Mouse (Mus musculus) spleen, postnatal 10 days (tissue): ENCODE data around the gene Tmtc4.

Source experiments
- DNase-seq, 2 experiments: peaks; one replicate each; pipeline ENCODE4 v3.0.0; 2021 to 2022; ENCODE audit warnings: low spot score in 2 of 2

Gene Tmtc4

DNA sequence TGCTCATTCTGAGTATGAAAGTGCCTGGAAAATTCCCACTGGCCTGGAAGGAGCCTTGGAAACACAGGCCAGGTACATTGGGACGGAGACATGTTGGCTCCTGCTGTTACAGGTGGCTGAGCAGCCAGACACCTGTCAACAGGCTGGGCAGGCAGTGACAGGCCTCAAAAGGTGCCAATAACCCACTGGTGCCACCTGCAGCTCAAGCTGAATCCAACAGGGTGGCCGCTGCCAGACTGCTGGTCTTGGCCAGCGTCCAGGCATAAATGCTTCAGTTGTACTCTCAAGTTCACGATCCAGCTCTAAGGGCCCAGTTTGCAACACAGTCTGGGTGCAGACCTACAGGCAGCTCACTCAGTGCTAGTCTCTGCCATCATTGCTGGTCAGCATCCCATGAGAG lies 81.0 kb downstream of the Tmtc4 start:
- peak in 1 of 2 experiments; percentile 17 for DNase-seq

DNA sequence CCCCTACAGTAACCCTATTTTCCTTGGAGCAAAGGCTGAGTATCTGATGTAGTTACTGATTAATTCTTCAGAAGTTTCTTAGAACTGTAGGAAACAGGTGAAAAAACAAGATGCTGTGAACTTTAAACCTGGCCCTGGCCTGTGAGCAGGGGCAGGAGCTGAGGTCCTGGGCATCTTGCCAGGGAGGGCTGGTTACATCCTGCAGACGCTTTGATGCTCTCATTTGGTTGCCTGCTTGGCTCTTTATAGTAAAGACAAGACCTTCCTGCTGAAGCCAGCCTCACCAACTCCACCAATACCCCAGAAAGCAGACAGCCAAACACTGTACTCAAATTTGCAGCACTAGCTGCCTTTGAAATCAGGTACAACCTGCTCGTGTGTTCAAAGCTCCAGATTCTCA lies 81.7 kb downstream of the Tmtc4 start:
- DNase-seq, result peak in 1 of 2 experiments; percentile 40

DNA sequence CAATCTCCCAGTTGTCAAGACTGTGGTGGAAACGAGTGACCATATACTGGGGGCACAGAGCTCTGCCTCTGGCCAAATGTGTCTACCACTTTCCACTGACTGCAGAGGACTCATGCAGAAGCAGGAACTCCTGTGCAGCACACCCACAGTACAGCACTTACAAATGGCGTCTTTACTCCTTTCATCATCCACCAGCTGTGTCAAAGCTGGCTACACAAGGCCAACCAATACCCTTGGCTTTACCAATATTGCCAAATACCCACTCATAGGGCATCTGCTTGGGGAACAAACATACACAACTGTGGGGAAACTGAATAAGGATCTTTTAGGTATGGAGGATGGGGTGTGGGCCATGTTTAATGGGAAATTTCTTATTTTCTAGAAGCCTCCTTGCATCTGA lies 82.1 kb downstream of the Tmtc4 start:
- no peak for DNase-seq

DNA sequence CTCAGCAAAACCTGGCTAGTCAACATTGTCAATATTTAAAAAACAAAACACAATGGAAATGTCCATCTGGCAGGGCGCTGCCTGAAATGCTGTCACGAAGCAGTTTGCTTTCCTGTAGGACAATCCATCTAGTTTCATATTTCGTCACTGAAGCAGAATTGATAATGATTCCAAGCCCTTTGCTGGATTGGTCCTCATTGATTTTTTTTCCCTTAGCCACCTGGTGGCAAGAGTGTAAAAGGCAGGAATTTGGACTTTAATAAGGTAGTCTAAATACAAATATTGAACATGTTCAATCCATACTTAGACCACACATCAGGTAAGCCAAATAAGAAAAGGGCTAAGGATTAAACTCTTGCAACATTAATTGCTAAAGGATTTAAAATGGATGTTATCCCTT lies 82.7 kb downstream of the Tmtc4 start:
- DNase-seq, result no peak

DNA sequence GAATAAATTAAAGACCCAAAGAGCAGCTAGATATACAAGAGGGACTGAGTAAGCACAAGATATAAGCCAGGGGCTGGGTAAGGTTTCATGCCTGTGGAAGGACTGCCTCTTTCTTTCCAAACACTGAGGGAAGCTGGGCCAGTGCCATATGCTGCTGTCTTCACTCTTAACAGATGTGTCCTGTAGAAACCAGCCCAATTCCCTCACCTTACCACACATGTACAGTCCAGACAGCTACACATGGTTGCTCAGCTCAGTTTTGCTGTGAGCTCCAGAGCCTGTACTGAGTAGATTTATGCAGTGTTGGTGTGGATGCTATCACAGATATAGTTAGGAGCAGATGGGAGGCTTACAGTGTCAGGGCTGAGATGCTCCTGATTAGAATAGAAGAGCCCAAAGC lies 83.2 kb downstream of the Tmtc4 start:
- DNase-seq, result no peak

DNA sequence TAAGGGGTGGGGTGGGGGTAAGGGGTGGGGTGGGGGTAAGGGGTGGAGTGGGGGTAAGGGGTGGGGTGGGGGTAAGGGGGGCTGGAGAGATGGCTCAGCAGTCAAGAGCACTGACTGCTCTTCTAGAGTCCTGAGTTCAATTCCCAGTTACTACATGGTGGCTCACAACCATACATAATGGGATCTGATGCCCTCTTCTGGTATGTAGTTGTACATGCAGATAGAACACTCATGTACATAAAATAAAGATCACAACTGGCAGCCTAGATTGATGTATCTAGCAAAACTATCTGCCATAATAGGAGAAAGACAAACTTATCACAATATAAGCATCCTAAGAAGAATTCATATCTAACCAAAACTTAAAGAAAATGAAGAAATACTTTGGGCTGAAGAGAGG lies 85.3 kb downstream of the Tmtc4 start:
- no peak for DNase-seq

DNA sequence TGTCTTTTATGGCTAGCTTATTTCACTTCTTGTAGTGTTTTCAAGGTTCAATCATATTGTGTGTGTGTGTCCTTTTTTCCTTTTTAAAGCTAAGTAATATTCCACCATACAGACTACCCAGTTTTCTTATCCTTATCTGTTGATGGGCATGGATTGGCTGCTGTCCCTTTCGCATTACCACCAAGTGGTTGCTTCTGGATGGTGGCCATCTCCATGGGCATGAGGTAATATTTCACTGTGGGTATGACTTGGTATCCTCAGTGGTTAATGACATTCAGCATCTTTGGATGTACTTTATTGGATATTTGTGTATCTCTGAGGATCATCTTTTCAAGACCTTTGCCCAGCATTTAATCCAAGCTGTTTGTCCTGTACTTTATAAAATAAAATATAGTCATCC lies 87.7 kb downstream of the Tmtc4 start:
- DNase-seq, result no peak

DNA sequence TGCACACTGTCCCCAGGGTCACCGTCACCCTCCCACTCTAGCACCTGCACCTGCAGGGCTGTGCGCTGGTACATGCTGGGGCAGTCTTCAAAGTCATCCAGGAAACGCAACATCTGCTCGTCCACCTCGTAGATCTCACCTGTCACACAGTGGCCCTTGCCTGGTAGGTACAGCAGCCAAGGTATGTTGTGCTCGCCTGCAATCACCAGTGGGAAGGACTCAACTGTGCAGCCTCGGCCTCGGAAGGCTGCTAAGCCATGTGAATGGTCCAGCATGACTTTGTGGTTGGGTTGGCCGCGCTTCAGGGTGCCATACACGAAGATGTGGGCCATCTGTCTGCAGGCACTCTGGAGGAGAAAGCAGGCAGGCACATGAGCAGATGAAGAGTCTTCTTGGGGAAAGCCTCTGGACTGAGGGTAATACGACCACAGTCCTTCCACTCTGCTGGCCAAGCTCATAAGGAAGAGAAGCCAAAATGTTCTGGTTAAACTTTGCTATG lies 92.3 kb downstream of the Tmtc4 start:
- DNase-seq, result no peak

DNA sequence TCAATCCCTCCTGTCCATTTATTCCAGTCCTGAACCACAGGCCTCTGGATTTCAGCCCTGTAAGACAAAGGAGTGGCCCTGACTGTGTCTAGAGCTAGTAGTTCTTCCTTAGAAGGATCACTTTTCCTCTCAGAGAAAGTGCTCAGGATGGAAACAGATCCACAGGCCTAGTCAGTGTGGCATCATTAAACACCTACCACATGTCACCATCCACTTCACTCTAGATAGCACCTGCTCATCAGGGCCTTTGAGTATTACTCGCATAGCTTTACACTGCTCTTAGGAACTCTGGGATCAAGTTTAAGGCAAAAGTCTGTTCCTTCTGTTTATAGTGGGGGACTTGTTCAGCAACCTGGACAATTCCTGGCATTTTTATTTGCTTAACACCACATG lies 95.4 kb downstream of the Tmtc4 start:
- DNase-seq, result no peak

DNA sequence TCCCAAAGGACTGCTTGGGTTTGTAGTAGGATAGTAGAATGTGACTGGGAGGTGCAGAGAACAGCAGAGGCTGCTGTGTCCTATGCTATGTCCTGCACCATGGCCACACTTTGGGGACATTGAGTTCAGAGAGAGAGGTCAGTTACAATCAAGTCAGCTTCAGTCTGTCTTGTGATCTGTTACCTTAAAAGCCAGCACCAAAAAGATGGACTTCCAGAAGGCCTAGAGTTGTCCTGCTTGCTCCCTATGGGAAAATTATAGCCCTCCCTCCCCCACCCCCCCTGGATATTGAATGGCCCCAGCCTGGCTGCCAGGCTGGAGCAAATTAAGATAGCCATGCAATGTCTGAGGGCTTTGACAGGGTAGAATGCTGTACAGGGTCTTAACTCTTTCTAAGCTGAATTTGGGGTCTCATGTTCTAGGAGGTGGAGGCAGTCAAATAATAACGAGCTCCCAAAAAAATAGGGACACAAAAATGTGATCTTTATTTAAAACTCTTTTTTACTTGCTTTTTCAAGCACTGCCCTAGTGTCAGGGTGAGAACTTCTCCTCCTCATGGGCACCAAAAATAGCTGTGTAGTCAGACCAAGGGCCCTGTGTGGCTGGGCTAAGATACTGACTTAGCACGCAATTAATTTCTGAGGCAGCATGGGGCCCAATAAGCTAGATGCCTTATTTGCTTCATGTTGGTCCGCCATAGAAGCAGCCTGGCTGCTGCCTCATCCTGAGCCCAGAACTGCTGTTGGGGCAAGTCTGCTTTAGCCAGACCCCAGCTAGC lies 95.9 kb downstream of the Tmtc4 start:
- DNase-seq, result no peak

DNA sequence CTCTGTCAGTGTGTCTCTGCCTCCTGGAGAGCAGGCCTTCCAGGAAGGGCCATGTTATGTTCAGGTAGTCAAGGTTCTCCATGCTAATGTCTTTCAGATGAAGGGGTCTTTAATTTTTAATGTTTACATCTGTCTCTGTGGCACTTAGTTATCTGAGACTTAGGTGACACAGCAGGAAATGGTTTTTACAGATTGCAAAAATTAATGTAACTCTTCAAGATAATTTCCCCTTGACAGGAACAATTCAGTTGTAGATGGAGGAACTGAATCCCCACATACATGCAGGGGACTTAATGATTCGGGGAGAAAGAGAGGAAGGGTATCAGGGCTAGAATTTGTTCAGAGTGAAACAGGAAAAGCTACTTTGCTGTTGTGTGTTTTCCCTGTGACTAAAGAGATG lies 96.6 kb downstream of the Tmtc4 start:
- no peak for DNase-seq

DNA sequence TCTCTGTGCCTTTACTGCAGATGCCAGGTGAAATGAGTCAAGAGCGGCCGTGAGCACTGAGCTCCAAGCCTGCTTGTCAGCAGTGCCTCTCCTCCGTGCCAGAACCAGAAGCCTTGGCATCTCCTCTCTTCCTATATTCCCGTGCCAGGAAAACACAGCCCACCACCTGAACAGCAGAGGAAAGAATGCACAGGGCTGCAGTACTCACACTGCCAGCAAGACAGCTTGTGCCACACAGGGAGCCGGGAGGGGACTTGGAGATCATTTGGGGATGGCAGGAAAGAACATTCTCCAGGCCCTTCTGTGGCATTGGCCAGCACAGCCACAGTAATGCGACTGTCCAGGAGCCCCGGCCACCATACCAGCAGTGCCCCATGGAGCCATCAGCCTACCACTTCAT lies 97.9 kb downstream of the Tmtc4 start:
- no peak for DNase-seq

DNA sequence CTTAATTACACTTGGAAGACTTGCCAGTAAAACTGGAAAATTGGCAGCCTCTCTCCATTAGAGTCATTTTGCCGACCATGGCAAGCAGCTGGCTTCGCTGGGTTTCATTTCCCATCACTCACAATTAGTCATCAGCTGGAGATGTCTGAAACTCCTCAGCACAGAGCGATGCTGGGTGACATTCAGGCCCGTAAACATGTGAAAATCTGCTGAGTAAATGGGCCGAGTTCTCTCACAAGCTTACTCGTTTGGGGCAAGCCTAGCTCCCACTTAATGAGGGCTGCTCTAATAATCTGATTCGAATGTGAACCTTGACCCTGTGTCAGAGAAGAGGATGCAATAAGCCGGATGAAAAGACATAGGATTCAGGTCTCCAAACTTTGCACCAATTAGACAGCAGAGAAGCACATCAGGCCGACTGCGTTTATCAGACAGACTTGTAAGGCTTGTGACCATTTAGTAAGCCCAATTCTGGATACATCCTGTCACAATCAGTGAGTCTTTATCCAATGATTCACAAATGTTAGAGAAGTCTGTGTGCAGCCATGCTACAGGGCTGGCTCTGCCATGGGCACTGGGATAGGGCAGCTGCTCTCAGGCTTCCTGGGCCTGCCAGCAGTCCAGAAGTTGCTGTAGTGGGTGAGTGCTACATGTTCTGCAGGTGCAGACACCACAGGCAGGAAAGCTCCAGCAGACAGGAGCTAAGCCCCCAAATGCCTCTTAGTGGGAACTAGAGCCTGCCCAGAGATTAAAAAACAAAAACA lies 99.8 kb downstream of the Tmtc4 start:
- DNase-seq, result no peak

DNA sequence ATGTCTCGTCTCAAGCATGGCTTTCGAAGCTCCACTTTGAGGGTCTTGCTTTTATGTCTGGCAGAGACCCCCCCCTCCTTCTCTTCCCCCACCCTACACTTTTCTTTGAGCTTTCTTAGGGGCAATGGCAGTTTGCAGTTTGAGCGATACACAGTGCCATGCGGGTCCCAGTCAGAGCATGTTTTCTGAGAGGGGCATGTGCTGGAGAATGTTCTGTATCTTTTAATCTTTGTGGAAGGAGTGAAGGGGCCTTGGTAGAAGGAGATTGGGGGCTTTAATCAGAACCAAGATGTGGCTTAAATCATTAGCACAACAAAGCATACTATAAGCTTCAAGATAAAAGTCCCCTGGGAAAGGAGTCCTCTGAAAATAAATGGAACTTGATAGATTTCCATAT lies 100.4 kb downstream of the Tmtc4 start:
- DNase-seq, result no peak

DNA sequence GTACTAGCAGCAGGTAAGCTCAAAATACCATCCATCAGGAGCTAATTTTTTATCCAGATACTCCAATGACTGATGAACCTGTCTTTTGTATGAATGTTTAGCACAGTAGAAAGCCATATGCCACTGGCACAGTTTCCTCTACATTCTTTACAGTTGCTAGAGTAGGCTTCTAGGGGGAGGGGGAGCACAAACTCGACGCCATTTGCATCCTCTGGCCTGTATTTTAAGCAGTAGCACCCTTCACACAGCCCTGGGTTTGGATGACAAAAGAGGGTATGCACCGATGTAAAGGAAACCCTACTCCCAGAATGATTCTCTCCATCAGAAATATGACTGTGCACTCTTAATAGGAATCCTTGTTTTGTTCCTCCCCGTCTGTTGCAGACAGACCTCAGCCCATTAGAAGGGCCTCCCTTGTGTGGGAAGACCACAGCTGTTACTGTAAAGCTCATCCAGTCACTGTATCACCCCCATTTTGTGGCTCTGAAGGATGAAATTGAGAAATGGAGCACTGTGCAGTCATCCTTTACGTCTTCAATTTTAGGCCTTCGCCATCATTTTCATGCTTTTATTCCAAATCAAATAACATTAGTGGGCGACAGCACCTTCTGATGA lies 100.9 kb downstream of the Tmtc4 start:
- DNase-seq, result no peak

DNA sequence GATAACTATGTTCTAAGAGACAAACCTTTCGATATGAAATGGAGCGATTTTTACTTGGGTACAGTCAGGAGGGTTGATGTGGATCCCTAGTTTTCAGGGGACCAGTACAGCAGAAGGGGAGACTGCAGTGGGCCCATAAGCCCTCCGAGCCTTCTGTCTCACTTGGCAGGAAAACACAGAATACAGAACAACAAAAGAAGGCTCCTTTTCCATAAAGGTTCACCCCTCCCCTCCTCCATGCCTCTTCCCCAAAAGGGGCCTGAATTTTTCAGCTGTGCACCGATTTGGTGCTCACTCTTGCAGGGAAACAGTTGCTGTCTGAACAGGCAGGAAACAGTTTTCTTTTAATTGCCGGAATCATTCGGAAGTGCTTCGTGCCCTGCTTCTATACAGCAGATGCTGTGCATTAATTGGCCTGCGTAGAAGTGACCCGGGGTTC lies 101.6 kb downstream of the Tmtc4 start:
- no peak for DNase-seq

DNA sequence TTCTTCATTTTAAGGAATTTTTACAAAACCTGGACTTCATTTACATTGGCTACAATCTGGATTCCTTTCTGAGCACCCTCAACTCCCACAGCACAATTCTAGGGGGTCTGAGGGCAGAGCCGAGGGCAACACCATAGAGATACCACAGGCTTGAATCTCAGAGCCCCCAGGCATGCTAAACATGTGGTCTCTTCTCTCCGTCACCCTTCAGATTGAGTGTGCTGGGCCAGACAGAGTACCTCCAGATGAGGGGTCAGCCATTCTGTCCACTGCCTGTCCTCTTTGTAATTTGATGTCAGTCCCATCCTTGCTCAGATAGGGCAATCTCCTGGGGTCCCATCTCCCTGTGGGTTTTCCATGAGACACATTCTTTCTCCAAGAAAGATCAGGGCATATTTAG lies 102.1 kb downstream of the Tmtc4 start:
- DNase-seq, result no peak

DNA sequence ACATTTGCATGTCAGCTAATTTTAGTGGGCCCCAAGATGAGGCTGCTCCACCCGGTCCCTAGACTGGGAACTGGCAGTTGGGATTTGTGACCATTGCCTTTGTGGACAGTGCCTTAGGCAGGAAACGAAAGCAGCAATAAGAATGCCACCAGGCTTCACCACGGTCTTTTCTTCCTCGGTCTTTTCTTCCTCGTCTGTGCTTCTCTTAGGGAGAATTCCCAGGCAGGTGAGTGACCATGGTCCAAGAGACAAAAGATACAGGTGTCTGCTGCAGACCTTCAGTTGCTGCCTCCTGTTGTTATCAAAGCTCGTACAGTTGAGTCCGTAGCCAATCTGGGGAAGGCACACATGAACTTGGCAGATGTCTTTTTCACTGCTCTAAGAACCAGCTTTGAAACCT lies 103.5 kb downstream of the Tmtc4 start:
- no peak for DNase-seq

DNA sequence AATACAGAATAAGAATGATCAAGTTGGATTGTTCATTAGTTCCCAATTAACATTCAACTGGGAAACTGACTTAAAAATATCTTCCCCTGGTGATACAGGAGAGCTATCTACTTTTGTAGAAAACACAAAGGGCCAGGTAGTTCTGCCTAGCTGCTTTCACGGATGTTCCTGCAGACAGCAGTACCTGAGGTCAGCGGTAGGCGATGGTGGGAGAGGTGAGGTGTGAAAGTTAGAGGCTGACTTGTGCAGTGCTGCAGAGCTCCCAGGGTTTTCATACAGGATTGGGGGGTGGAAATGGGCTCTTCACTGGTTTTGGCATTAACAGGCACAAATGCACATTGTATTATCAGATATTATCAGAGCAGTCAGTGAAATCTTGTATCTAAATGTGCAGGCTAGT lies 106.0 kb downstream of the Tmtc4 start:
- no peak for DNase-seq

DNA sequence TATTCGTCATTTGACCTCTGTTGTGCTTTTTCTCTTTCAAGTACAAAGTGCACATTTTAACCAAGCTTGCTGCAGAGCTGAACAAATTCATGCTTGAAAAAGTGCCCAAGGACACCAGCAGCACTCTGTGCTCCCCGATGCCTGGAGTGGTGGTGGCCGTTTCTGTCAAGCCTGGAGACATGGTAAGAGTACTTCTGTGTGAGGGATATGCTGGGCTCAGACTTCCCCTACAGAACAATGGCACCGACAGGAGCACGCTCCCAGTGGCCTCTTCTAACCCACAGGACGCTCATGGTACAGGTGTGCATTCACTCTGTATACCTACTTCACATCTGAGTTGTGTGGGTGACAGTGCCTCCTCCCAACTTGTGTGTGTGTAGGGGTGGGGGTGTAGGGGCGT lies 107.1 kb downstream of the Tmtc4 start:
- DNase-seq, result no peak

DNA sequence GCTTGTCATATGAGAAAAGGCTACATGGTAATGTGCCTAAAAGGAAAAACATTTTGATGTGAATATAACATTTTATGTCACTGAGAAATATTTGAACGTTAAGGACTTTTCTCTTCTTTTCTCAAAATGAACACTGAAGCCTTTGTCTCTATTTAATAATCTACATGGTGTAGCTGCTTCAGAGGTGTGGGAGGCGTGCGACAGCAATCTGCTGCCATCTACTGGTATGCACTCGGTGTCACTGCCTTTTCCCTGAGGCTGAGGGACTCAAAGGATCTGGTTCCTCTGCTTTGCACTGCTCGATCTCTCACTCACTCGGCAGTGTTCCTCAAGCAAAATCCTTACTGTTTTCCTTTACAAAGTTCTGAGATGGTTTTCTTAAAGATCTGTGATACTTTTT lies 107.7 kb downstream of the Tmtc4 start:
- peak; percentile 25 to 70 for DNase-seq

DNA sequence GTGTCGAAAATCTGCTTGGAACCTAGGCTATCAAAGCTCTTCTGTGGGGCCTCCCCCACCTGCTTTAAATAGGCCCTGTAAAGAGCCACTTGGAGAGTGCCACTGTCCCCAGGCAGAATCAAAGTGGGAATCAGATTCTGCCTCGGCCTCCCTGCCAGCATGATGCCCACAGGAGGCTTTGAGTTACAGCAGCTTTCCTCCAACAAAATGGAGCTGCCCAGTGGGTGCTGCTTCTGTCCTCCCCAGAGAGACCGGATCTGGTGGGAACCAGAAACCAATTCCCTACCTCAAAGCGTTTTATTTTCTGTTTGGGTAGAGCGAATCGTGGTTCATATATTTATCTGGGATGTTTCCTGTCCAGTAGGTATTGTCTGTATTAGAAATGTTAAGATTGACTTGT lies 108.2 kb downstream of the Tmtc4 start:
- no peak for DNase-seq

DNA sequence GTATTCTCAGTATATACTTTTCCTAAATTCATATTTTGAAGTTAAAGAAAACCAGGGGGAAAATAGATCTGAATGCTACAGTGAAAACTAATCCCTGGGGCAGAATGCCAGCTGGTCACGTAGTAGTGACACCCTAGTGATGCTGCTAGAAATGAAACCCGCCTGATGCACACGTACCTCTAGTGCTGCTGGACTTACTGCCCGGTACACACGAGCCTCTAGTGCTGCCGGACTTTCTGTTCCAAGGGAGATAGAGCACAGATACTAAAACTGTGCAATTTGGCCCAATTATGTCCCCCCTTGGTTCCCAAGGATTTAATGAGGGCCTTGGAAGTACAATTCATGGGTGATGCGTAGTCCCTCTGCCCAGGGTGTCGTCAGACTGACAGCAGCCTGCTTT lies 108.8 kb downstream of the Tmtc4 start:
- DNase-seq, result no peak
